Mouse (Mus musculus) adrenal gland, adult 2 months (tissue): ENCODE results near the gene Cdc6. TPM values are rescaled to one million over a fixed set of nuclear protein-coding genes. Genes with fewer than 3 reads are reported as not detected.
A peak's percentile ranks its signal among the peaks of the same experiment; 100 is the strongest.

Experiments
- DNase-seq: peaks from one replicate; pipeline ENCODE4 v3.0.0; 2021
- long read RNA-seq: library from polyadenylated mRNA; stranded (forward); transcript quantifications from one replicate; pipeline ENCODE4 v2.0.0, GENCODE M21; 2021
- polyA plus RNA-seq: library from polyadenylated mRNA; depleted of rRNA; stranded (reverse); fragments of >200 nt; gene quantifications from 2 replicates; pipeline ENCODE4 v1.2.3, GENCODE M21; 2012; rRNA removed
- total RNA-seq, 2 experiments: library from RNA; stranded (reverse); gene quantifications; 2 replicates each; pipeline ENCODE4 v1.2.3; 2021

The Cdc6 gene
- under 1 TPM; 0.48 to 0.86 TPM for total RNA-seq
- 0.07 and 0.08 TPM in 2 replicates for polyA plus RNA-seq
- long read RNA-seq, partial matches to known transcripts: 0 of 1 reads
- long read RNA-seq, other reads (novel, unspliced or antisense): 1 of 1 reads

- peak; percentile 97 for DNase-seq
These were observed at the start of gene Cdc6 for GRCm38 (mm10) chr11:98907437-98908173. Gene Cdc6 (plus strand): TSS chr11:98907801.

- DNase-seq: peak; percentile 86
These were observed 48.6 kb upstream of the Cdc6 start for GRCm38 (mm10) chr11:98858759-98859731.

GRCm38 (mm10) chr11:98863028-98863750 is 44.4 kb upstream of the Cdc6 start, which contains the start of gene Wipf2:
Gene Wipf2 (plus strand): TSS chr11:98863638.
- DNase-seq: peak; percentile 97

- no peak for DNase-seq
These were observed 43.7 kb upstream of the Cdc6 start for GRCm38 (mm10) chr11:98863751-98864429.

GRCm38 (mm10) chr11:98867293-98867692 is 40.3 kb upstream of the Cdc6 start:
- DNase-seq: no peak

- DNase-seq: peak; percentile 36
These were observed 37.7 kb upstream of the Cdc6 start for GRCm38 (mm10) chr11:98869906-98870305.

GRCm38 (mm10) chr11:98870791-98871190 is 36.8 kb upstream of the Cdc6 start:
- DNase-seq: no peak

GRCm38 (mm10) chr11:98871416-98871815 is 36.2 kb upstream of the Cdc6 start:
- DNase-seq: no peak

- no peak for DNase-seq
These were observed 35.6 kb upstream of the Cdc6 start for GRCm38 (mm10) chr11:98872040-98872439.

GRCm38 (mm10) chr11:98873900-98874299 is 33.7 kb upstream of the Cdc6 start:
- DNase-seq: no peak

- no peak for DNase-seq
These were observed 30.6 kb upstream of the Cdc6 start for GRCm38 (mm10) chr11:98877001-98877400.

- no peak for DNase-seq
These were observed 19.9 kb upstream of the Cdc6 start for GRCm38 (mm10) chr11:98887703-98888102.

- no peak for DNase-seq
These were observed 18.5 kb upstream of the Cdc6 start for GRCm38 (mm10) chr11:98889077-98889476.

GRCm38 (mm10) chr11:98889977-98890376 is 17.6 kb upstream of the Cdc6 start:
- no peak for DNase-seq

GRCm38 (mm10) chr11:98892426-98892825 is 15.2 kb upstream of the Cdc6 start:
- DNase-seq: no peak

- DNase-seq: no peak
These were observed 7.0 kb upstream of the Cdc6 start for GRCm38 (mm10) chr11:98900529-98901125.

GRCm38 (mm10) chr11:98902621-98903245 is 4.9 kb upstream of the Cdc6 start:
- DNase-seq: no peak

GRCm38 (mm10) chr11:98904577-98904976 is 3.0 kb upstream of the Cdc6 start:
- no peak for DNase-seq

- DNase-seq: no peak
These were observed 2.6 kb upstream of the Cdc6 start for GRCm38 (mm10) chr11:98905033-98905432.

GRCm38 (mm10) chr11:98905583-98905982 is 2.0 kb upstream of the Cdc6 start:
- DNase-seq: no peak
